Mouse (Mus musculus): ENCODE data around the gene Trim37.

DNA sequence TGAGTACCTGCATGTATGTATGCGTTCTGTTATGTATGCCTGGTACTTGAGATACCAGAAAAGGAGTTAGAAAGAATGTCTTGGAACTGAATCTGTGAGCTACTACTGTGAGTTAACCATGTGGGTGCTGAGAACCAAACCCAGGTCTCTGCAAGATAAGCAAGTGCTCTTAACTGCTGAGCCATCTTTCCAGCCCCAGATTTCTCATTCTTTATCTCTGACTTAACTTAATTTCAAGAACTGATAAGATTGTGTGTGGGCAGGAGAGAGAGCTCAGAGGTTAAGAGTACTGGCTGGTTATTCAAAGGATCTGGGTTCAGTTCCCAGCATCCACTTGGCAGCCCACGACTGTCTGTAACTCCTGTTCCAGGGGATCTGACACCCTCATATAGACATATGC, 31.1 kb downstream of the Trim37 start:
- TF ChIP-seq POLR2A (IDR thresholded peaks at IDR 0.05; ENCODE audit: insufficient read depth, low read length) (no peak), CTCF (IDR thresholded peaks at IDR 0.05; ENCODE audit: low read depth, low read length) (no peak), EP300 (IDR thresholded peaks at IDR 0.05; ENCODE audit: insufficient read depth, low read depth, low read length) (no peak)

All from ES-Bruce4 (cell line).